Mouse (Mus musculus) midbrain, postnatal 0 days (tissue): ENCODE results near the gene Chd5. TPM values are rescaled to one million over a fixed set of nuclear protein-coding genes. Genes with fewer than 3 reads are reported as not detected.

Experiments used
- ATAC-seq: fragments of 200-750 bp; cut with Nextera tagmentation; 2 replicates; pipeline ENCODE4 v1.8.0; 2017; ENCODE audit warnings: moderate number of reproducible peaks, mild to moderate bottlenecking, moderate TSS enrichment, moderate library complexity; ENCODE audit not compliant: low FRiP score
- DNase-seq: peaks from one replicate; pipeline ENCODE4 v3.0.0-alpha.2; 2015; ENCODE audit warnings: low spot score
- H3K27ac ChIP-seq: fragments of 300-500 bp; sonication (generic); 2 replicates; pipeline ENCODE4 v1.5.1; 2014; ENCODE audit warnings: low read depth, mild to moderate bottlenecking, low read length, mixed read lengths
- H3K27me3 ChIP-seq: fragments of 300-500 bp; sonication (generic); 2 replicates; pipeline ENCODE4 v1.6.1; 2014; ENCODE audit warnings: low read length, control low read depth, mixed read lengths; ENCODE audit not compliant: insufficient read depth
- H3K36me3 ChIP-seq: fragments of 300-500 bp; sonication (generic); 2 replicates; pipeline ENCODE4 v1.6.1; 2014; ENCODE audit warnings: low read length, control low read depth, mixed read lengths; ENCODE audit not compliant: insufficient read depth
- H3K4me1 ChIP-seq: fragments of 300-500 bp; sonication (generic); 2 replicates; pipeline ENCODE4 v1.6.1; 2014; ENCODE audit warnings: mild to moderate bottlenecking, control low read depth, antibody characterized with exemption, low read length, mixed read lengths; ENCODE audit not compliant: insufficient read depth
- H3K4me2 ChIP-seq: fragments of 300-500 bp; sonication (generic); 2 replicates; pipeline ENCODE4 v1.6.1; 2014; ENCODE audit warnings: low read depth, mild to moderate bottlenecking, low read length, mixed read lengths; ENCODE audit not compliant: poor library complexity, severe bottlenecking
- H3K4me3 ChIP-seq: fragments of 300-500 bp; sonication (generic); 2 replicates; pipeline ENCODE4 v1.5.1; 2014; ENCODE audit warnings: low read depth, mild to moderate bottlenecking, low read length, moderate library complexity
- H3K9ac ChIP-seq: fragments of 300-500 bp; sonication (generic); replicated peaks from 2 replicates; pipeline ENCODE4 v1.6.1; 2014; ENCODE audit warnings: mild to moderate bottlenecking, low read length, moderate library complexity, mixed read lengths; ENCODE audit not compliant: poor library complexity, severe bottlenecking
- H3K9me3 ChIP-seq: fragments of 300-500 bp; sonication (generic); 2 replicates; pipeline ENCODE4 v1.6.1; 2016; ENCODE audit warnings: low read length, control low read depth
- CTCF ChIP-seq: IDR thresholded peaks from 2 replicates; pipeline ENCODE4 v1.5.1; 2016; ENCODE audit warnings: antibody characterized with exemption, mild to moderate bottlenecking
- WGBS: fragments of 180-500 bp; shearing (Covaris S2); extraction: QIAGEN DNeasy Blood & Tissue Kit; methylation state at CpG from one replicate; pipeline ENCODE4 v1.1.7; 2014; 5-methylcytosine and 5-hydroxymethylcytosine counted together
- polyA plus RNA-seq: library from polyadenylated mRNA; unstranded; fragments of >200 nt; fragmentation: Nextera tagmentation; extraction: Ambion mirVana; gene quantifications from 2 replicates; pipeline ENCODE4 v1.2.1, GENCODE M21; 2015
- total RNA-seq: library from RNA; depleted of rRNA; stranded (reverse); fragments of >200 nt; gene quantifications from 2 replicates; pipeline ENCODE4 v1.2.3, GENCODE M21; 2014

The Chd5 gene
- total and polyA plus RNA-seq, 2 experiments from 2014 or later: 95.0 to 107 TPM

- H3K9me3 ChIP-seq: no peaks in the 10 kb centered on the region
- H3K4me2 ChIP-seq: no peak overlapping the region
- H3K27me3 ChIP-seq: no peaks in the 10 kb centered on the region
- ATAC-seq (no peak), DNase-seq (no peak)
- no peak for TF ChIP-seq CTCF
- no peak overlapping the region for H3K9ac ChIP-seq
- H3K4me3 ChIP-seq: no peak overlapping the region
- WGBS: 88% methylated on average over 8 of the region's 8 CpGs
- 0 out of 2 replicates have a peak, but pooled peaks cover 8% of the 10 kb centered on the region for H3K4me1 ChIP-seq
- no peak overlapping the region for H3K27ac ChIP-seq
- H3K36me3 ChIP-seq: peaks cover 46% of the 10 kb centered on the region
Measured at GRCm38 (mm10) chr4:152300375-152300774, 38.1 kb upstream of the Chd5 start.

GRCm38 (mm10) chr4:152302012-152302411 is 36.4 kb upstream of the Chd5 start:
- no peak overlapping the region for H3K4me2 ChIP-seq
- H3K9ac ChIP-seq: no peak overlapping the region
- no peaks in the 10 kb centered on the region for H3K9me3 ChIP-seq
- H3K27me3 ChIP-seq: no peaks in the 10 kb centered on the region
- no peak for ATAC-seq
- H3K36me3 ChIP-seq: peaks cover 46% of the 10 kb centered on the region
- no peak overlapping the region for H3K27ac ChIP-seq
- H3K4me1 ChIP-seq: 0 out of 2 replicates have a peak, but pooled peaks cover 8% of the 10 kb centered on the region
- no peak for TF ChIP-seq CTCF
- DNase-seq: no peak
- 54% methylated on average over 11 of the region's 11 CpGs for WGBS
- H3K4me3 ChIP-seq: no peak overlapping the region

GRCm38 (mm10) chr4:152303172-152303571 is 35.3 kb upstream of the Chd5 start:
- Histone ChIP-seq H3K27me3 (no peaks in the 10 kb centered on the region), H3K27ac (no peak overlapping the region), H3K4me1 (0 out of 2 replicates have a peak, but pooled peaks cover 5% of the 10 kb centered on the region), H3K9me3 (no peaks in the 10 kb centered on the region), H3K9ac (no peak overlapping the region), H3K36me3 (peaks cover 46% of the 10 kb centered on the region), H3K4me2 (no peak overlapping the region), H3K4me3 (no peak overlapping the region)
- 92% methylated on average over 10 of the region's 10 CpGs for WGBS
- DNase-seq (no peak), ATAC-seq (no peak)
- no peak for TF ChIP-seq CTCF

- H3K4me1 ChIP-seq: no peaks in the 10 kb centered on the region
- H3K27me3 ChIP-seq: no peaks in the 10 kb centered on the region
- TF ChIP-seq CTCF: no peak
- DNase-seq (peak; percentile 84), ATAC-seq (peak; percentile 53; the same call in 1 of the 2 replicates)
- H3K36me3 ChIP-seq: peaks cover 49% of the 10 kb centered on the region
- 92% methylated on average over 6 of the region's 6 CpGs for WGBS
- no peak overlapping the region for H3K27ac ChIP-seq
- no peak overlapping the region for H3K4me3 ChIP-seq
- H3K4me2 ChIP-seq: no peak overlapping the region
- H3K9ac ChIP-seq: no peak overlapping the region
- no peaks in the 10 kb centered on the region for H3K9me3 ChIP-seq
Measured at GRCm38 (mm10) chr4:152304685-152305084, 33.8 kb upstream of the Chd5 start.

GRCm38 (mm10) chr4:152305991-152306390 is 32.5 kb upstream of the Chd5 start:
- WGBS: 82% methylated on average over 6 of the region's 6 CpGs
- H3K27me3 ChIP-seq: peaks cover 12% of the 10 kb centered on the region; the same call in 1 of the 2 replicates
- no peak for ATAC-seq
- TF ChIP-seq CTCF: no peak
- no peak for DNase-seq
- H3K27ac ChIP-seq: no peak overlapping the region
- no peaks in the 10 kb centered on the region for H3K9me3 ChIP-seq
- H3K4me3 ChIP-seq: no peak overlapping the region
- H3K36me3 ChIP-seq: peaks cover 36% of the 10 kb centered on the region
- no peak overlapping the region for H3K4me2 ChIP-seq
- no peak overlapping the region for H3K9ac ChIP-seq
- no peaks in the 10 kb centered on the region for H3K4me1 ChIP-seq

DNA sequence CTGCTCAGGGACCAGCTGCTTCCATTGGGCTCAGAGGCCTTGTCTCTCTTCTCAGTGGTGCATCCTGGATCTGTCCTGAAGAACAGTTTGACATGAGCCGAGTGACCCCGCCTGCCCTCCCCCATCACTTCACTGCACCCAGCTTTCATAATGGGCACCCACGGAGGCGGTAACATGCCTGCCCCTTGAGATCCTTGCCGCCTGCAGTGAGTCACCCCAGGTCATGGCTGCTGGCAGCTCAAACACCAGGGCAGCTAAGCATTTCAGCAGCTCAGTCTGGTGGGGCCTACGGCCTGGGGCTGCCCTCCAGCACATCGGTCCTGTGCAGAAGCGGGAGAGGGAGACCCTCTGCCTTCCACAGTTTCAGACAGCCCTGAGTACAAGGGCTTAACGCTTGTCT is 30.9 kb upstream of the Chd5 start:
- TF ChIP-seq CTCF: no peak
- Histone ChIP-seq H3K4me2 (no peak overlapping the region), H3K4me3 (no peak overlapping the region), H3K4me1 (no peaks in the 10 kb centered on the region), H3K9me3 (no peaks in the 10 kb centered on the region), H3K9ac (no peak overlapping the region), H3K27ac (no peak overlapping the region), H3K36me3 (peaks cover 30% of the 10 kb centered on the region), H3K27me3 (peaks cover 27% of the 10 kb centered on the region)
- ATAC-seq (no peak), DNase-seq (no peak)
- WGBS: 76% methylated on average over 9 of the region's 9 CpGs
